Mouse (Mus musculus) T-helper 17 cell (primary cell): ENCODE measurements around the gene Clk3.
"Not testable (repeated sequence)": the region's sequence is repeated elsewhere in the genome, so short reads cannot be mapped to it uniquely, and the experiment has no call there.

Source experiments
- in situ Hi-C, 2 experiments: fragments of 300-600 bp; cut with MboI, MseI; formaldehyde crosslinking; loops; 1 replicate in 1 of 2; 2 replicates in 1 of 2; pipeline ENCODE4 v1.15.1; 2025; ENCODE audit warnings: high pct_unique_total_duplicates in 2 of 2

Clk3 gene

GRCm38 (mm10) chr9:57728312-57728711 is 37.3 kb downstream of the Clk3 start:
- in situ Hi-C loops = no loop called here

GRCm38 (mm10) chr9:57724701-57725100 is 41.0 kb downstream of the Clk3 start:
- in situ Hi-C loops = no loop called here

- in situ Hi-C loops = no loop called here
Observed at GRCm38 (mm10) chr9:57723796-57724195, 41.9 kb downstream of the Clk3 start.

DNA sequence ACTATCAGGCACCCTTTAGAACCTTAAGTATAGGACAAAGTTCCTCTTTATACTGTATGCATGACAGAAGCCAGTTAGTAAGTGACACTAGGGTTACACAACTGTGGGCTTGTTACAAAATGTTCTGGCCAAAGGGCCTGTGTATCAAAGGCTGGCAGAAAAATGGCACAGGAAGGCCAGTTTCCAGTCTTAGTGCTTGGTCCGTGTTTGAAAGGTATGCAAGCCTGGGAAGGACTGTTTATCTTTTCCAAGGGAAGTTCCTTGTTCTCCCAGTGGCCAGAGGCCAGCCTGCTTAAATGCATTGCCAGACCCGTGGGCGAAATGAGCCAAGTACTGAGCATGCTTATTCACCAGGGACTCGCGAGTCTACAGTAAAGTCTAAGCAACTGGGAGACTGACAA is 42.3 kb downstream of the Clk3 start:
- in situ Hi-C loops = no loop called here

GRCm38 (mm10) chr9:57722371-57722770 is 43.3 kb downstream of the Clk3 start:
- in situ Hi-C loops = no loop called here

- in situ Hi-C loops = no loop called here
Observed at GRCm38 (mm10) chr9:57720736-57721135, 44.9 kb downstream of the Clk3 start.

DNA sequence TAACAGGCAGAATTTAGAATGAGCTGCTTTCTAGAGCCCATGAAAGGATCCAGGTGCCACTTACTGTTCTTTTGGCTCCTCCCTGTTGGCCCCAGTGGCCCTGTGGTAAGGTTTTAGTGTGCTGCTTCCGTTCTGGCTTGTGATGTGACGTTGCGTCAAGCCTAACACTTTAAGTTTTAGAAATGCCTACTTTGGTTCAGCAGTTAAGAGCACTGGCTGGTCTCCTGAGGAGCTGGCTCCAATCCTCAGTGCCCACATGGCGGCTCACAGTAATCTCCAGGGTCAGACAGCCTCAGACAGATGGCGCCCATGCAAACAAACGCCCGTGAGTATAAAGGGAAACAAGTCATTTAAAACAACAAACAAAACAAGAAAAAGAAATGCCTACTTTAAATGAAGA is 47.3 kb downstream of the Clk3 start:
- in situ Hi-C loops = no loop called here

DNA sequence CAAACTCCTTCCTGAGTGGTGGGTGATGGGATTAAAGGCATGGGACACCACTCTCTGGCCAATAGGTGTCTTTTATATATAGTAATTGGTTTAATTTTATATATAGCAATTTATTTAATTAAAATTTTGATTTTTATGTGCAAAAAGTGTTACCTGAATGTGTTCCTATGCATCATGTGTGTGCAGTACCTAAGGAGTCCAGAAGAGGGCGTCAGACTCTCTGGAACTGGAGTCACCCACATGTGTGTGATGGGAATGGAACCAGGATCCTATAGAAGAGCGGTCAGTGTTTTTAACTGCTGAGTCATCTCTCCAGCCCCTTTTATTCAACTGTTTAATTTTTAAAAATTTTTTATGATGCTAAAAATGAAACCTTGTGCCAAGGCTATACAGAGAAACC is 53.5 kb downstream of the Clk3 start:
- in situ Hi-C loops = no loop called here

DNA sequence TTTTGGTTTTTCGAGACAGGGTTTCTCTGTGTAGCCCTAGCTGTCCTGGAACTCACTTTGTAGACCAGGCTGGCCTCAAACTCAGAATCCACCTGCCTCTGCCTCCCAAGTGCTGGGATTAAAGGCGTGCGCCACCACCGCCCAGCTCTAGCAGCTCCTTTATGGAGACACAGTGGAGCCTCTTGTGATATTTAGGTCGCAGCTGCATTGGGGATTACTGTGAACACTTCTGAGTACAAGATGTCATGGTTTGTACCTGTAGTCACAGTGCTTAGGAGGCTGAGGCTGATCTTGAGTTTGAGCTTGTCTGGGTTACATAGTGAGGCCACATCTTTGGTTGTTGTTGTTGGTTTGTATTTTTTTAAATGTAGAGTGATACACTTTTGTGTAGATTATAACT is 55.4 kb downstream of the Clk3 start:
- in situ Hi-C loops = not testable (repeated sequence)

- in situ Hi-C loops = no loop called here
Observed at GRCm38 (mm10) chr9:57708720-57709274, 56.9 kb downstream of the Clk3 start.

DNA sequence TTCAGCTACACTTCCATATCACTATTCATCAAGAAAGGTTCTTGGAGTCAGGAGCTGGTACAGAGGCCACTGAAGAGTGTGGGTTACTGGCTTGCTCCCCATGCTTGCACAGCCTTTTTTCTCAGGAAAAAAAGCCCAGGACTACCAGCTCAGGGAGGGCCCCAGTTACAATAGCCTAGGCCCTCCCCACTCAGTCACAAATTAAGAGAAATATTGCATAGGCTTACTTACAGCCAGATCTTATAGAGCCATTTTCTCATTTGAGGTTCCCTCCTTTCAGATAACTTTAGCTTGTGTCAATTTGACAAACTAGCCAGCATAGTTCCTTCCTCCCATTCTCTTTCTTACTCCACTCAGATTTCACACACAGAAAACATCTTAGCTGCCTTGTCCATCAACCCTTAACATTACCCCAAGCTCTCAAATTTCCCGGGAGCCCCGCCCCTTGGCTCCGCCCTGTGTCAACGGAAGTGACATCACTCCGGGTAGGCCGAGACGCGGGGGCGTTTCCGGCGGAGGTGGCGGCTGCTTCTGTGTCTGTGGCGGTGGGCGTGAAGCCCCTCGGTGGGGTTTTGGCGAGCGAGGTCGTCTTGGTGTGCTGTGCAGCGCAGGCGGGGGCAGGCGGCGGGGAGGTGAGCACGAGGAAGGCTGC is 57.5 kb downstream of the Clk3 start, which contains the start of gene Edc3:
Gene Edc3, plus strand, starts transcription at position 473 of the 652 bp plus-strand sequence.
- in situ Hi-C loops = no loop called here

- in situ Hi-C loops = no loop called here
Observed at GRCm38 (mm10) chr9:57706496-57706895, 59.2 kb downstream of the Clk3 start.
